Mouse (Mus musculus) stomach, postnatal 0 days (tissue): ENCODE results near the gene Fcamr.
A peak's percentile ranks its signal among the peaks of the same experiment; 100 is the strongest.

ENCODE experiments used
- CTCF ChIP-seq: IDR thresholded peaks from 2 replicates; pipeline ENCODE4 v1.5.1; 2016; ENCODE audit warnings: antibody characterized with exemption, low read depth, mild to moderate bottlenecking, moderate library complexity
- EP300 ChIP-seq: optimal IDR thresholded peaks from 2 replicates; pipeline ENCODE3; 2016; ENCODE audit warnings: antibody characterized with exemption

DNA sequence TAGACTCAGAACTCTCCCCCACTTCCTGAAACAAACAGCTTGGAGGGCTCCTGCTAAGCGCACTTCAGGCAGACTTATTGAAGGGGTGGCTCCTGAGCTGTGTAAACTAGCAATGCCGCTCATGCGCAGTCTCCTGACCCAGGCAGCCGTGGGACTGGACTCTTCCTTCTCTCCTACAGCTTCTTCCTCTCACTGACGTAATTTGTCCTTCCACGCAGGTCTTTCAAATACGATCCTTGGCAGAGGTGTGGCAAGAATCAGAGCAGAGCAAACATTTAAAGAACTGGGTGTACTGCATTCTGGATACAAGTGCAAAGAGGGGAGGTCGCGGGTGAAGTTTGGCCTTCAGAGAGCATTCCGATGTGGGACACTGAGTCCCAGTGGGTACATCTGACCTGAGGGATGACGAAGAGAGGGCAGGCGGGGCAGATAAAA is 36.7 kb upstream of the Fcamr start:
- TF ChIP-seq CTCF (no peak), EP300 (peak; percentile 68)
